Mouse (Mus musculus) CH12.LX (cell line): ENCODE data around the gene Arpp21.

Source experiments
- MAZ ChIP-seq: IDR thresholded peaks from 2 replicates; pipeline ENCODE4 v1.6.1; 2012; ENCODE audit warnings: low read depth, mild to moderate bottlenecking, inconsistent platforms, low read length, improper control_type of control experiment, moderate library complexity
- MEF2A ChIP-seq: IDR thresholded peaks from 2 replicates; pipeline ENCODE4 v1.6.1; 2014; ENCODE audit warnings: low read depth, mild to moderate bottlenecking, inconsistent platforms, low read length, improper control_type of control experiment, borderline replicate concordance
- POLR2A ChIP-seq: IDR thresholded peaks from 2 replicates; pipeline ENCODE4 v1.6.1; 2011; ENCODE audit warnings: low read depth, mild to moderate bottlenecking, improper control_type of control experiment, low read length

GRCm38 (mm10) chr9:112215030-112215806 is 20.5 kb downstream of the Arpp21 start:
- TF ChIP-seq POLR2A (no peak), MAZ (no peak), MEF2A (no peak)
